Mouse (Mus musculus) cerebellum, adult (tissue): Measurements from ENCODE around the gene Dbil5.

Experiments
- ATAC-seq: cut with Nextera tagmentation; 2 replicates; pipeline ENCODE4 v1.9.2; 2017; ENCODE audit warnings: mild to moderate bottlenecking, moderate library complexity, mixed read lengths; ENCODE audit not compliant: insufficient number of reproducible peaks, low FRiP score, low TSS enrichment

The Dbil5 gene

GRCm38 (mm10) chr11:76267550-76267949 is 50.1 kb downstream of the Dbil5 start:
- no peak for ATAC-seq

DNA sequence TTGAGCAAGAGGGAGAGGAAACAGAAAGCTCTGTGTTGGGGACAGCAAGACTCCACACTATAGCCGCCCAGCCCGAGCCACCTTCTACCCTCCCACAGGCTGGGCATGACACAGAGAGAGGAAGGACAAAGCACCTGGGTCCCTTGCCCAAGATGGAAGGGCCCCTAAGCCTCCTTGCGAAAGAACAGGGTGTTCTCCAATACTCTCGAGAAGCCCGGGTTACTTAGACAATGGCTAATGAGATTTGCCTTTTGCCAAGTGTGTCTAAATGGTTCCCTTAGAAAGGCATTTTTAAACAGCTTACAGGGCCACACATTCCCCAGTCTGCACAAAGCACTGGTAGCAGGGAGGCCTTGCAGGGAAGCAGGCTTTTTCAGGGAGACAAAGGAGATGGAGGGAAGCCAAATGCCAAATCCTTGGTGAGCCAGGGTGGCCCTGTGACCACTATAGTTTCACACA is 50.6 kb downstream of the Dbil5 start:
- ATAC-seq = no peak
